Mouse (Mus musculus): ENCODE measurements at regions not wholly inside any gene's neighbourhood (a gene's known extent, or its start where the extent isn't known, plus 50 kb on each side); places are given as distances from the start of the nearest gene placed in this dataset.

DNA sequence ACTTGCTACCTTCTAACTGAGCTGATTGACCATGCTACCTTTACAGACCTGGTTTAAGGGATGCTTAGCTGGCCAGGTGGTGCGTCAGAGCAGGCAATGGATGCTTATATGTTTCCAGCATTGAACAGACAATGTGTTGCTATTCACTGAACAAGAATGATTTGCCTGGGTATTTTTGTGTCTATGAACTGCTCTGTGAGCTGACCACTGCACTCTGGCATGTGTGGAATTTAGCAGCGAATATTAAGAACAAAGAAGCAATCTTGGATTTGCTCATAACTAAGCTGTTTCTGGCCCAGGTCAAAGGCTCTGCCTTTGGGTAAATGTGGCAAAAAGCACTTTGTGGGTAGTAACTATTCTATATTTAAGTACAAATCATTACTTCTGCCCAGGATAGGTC is 58.3 kb upstream of the Ccdc39 start:
- peak; percentile 22 for DNase-seq (ENCODE audit: low read depth)

DNA sequence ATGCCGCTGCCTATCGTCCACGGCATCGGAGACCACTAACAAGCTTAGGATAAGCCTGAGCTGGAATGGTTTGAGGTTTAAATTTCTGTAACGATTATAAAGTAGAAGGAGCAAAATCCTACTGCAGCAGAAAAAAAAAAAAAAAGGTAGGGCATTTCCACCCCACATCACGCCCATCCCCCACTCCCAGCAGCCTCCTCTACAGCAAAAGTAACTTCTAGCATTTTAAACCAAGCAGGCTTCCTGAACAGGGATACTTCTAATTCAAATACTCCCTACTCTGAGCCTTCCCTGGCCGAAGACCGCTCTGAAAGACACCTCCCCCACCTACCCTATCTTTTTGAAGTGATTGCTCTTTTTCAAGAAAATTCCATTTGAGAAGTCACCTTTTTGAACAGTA is 59.2 kb upstream of the Ccdc39 start:
- DNase-seq (ENCODE audit: low read depth) = no peak

DNA sequence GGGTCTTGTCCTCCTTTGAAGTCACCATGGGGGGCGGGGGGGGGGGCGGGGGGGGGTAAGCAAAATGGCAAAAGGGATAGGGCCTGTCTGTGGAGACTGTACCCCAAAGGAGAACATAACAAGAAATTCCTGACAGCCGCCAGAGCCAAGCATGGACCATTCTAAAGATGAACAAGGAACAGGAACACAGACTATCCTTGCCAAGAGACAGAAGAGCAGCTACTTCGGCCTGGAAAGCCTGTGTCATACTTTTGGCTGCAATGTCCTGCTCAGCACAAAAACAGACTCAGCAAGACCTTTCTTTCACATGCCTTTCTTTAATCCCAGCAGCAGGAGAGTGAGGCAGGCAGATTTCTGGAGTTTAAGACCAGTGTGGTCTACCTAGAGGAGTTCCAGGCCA is 59.7 kb upstream of the Ccdc39 start:
- no peak for DNase-seq (ENCODE audit: low read depth)

DNA sequence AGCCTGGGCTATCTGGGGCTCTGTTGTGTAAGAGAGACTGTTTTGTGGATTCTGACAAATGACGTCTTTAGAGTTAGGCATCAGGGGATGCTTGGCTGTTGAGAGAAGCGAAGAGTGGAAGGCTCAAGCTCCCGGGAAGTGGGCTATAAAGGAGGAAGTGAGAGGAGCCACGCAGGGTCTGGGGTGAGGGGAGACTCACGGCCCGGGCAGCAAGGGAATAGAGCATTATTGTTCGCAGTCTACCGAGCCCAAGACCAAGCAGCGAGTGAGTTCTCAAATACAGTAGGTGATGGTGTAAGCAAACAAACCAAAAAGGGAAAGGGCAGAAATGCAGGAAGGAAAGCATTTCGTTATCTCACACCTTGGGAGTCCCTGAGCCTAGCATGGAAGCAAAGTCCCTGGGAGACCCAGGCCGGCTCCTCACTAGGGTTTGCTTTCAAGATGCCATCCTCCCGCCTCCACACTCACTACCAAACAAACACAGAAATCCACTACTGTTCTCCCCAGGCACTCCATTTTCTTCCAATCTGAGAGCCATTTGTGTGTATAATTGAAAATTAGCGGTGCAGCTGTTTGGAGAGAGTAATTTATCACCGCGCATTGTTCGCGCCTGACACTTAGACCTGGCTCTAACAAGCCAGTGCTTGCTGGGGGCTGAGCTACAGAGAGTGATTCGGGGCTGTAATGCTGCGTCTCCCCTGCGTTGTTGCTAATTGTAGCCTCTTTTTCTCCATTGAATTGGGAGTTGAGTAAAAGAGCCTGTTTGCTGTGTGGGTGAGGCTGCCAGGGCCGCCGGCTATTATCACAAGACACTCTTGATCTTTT is 61.0 kb upstream of the Ccdc39 start:
- DNase-seq (ENCODE audit: low read depth) = no peak

DNA sequence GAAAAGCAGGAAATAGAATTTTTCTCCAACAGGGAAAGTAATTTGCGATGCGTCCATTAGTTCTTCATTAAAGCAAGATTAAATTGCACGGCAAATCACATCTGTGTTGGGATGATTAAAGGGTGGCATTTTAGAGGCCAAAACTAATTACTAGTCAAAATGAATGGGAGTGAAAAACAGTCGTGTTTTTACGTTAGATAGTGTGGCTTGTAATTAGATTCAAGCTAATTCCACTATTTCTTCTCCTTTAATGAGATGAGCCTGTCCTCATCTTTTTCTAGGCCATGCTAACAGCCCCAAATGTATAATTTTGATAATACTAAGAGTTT is 61.5 kb upstream of the Ccdc39 start:
- no peak for DNase-seq (ENCODE audit: low read depth)

DNA sequence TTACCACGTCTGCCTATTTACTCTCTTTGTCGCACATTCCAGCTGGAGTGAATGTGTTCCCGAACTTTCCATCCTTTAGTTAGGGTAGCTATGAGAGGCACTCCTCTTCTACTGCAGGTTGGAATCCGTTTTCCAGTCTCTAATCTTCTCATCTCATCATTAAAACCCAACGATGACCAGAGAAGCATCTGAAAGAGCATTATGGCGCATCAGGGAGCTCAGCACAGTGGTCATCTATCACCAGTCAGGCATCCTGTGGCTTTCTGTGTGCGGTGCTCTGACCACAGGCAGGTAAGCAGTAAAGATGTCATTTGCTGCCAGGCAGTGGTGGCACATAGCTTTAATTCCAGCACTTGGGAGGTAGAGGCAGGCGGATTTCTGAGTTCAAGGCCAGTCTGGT is 63.0 kb upstream of the Ccdc39 start:
- DNase-seq (ENCODE audit: low read depth) = no peak

DNA sequence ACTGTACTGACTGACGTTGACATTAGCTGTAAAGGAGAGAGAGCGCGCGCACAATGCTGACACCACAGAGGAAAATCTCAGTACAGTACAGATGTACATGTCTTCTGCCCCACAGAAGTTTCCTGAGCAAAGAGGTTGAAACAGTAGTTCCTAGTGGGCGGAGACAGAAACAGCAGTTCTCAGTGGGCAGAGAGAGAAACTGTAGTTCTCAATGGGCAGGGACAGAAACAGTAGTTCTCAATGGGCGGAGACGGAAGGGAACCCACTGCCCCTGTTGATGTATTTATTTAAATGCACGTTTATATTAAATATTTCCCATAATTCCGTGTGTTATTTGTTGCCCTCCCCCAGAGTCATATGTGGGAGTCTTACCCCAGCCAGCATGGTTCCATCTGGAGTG is 67.4 kb upstream of the Ccdc39 start:
- no peak for DNase-seq (ENCODE audit: low read depth)

GRCm38 (mm10) chr3:33913470-33913869 is 69.4 kb upstream of the Ccdc39 start:
- no peak for DNase-seq (ENCODE audit: low read depth)

- DNase-seq (ENCODE audit: low read depth) = peak; percentile 6
Observed at GRCm38 (mm10) chr3:33914386-33914785, 70.3 kb upstream of the Ccdc39 start.

GRCm38 (mm10) chr3:33915777-33916176 is 71.7 kb upstream of the Ccdc39 start:
- DNase-seq (ENCODE audit: low read depth) = no peak

DNA sequence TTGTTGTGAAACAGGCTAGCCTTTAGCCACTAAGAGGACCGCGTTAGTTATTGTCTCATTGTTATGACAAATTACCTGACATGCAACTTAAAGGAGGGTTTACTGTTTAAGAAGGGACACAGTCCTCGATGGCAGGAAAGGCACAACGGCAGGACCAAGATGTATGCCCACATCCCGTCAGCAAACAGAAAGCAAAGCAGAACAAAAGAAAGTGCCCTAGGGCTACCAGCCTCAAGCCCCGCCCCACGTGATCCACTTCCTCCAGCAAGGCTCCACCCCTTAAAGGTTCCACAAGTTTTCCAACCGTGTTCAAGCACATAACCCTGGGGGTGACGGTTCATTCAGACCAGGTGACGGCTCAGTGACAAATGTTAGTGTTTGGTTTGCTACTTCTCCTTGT is 72.2 kb upstream of the Ccdc39 start:
- no peak for DNase-seq (ENCODE audit: low read depth)

GRCm38 (mm10) chr3:33916818-33917217 is 72.7 kb upstream of the Ccdc39 start:
- DNase-seq (ENCODE audit: low read depth) = no peak

DNA sequence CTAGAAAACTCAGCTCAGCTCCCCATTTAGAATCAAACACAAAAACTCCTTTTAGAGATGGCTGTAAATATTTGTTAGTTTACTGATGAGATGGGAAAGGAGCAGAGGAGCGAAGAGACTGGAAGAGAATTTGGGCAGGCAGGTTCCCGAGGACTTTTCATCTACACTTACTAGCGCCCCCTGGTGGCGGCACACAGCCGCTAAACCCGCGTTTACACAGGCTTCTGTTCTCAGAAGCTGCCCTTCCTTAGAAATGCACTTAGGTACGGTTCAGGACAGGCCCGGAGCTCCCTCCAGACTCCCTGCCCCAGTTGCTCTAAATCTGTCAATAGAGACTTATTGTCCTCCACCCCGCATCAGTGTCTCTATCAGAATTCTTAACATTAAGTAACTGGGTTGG is 74.7 kb upstream of the Ccdc39 start:
- peak; percentile 84 for DNase-seq (ENCODE audit: low read depth)

DNA sequence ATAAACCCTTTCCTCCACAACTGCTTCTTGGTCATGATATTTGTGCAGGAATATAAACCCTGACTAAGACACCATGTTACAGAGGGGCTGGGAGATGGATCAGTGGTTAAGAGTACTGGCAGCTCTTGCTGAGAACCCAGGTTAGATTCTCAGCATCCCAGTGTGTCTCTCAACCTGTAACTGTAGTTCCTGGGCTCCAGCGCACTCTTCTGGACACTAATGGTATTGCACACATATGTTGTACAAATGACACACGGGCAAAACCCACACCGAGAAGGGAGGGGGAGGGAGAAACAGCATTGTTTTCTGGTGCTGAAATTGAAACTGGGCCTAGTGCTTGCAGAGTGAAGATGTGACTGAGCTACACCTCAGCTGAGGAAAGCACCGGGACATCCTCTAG is 81.0 kb upstream of the Ccdc39 start:
- no peak for DNase-seq (ENCODE audit: low read depth)

DNA sequence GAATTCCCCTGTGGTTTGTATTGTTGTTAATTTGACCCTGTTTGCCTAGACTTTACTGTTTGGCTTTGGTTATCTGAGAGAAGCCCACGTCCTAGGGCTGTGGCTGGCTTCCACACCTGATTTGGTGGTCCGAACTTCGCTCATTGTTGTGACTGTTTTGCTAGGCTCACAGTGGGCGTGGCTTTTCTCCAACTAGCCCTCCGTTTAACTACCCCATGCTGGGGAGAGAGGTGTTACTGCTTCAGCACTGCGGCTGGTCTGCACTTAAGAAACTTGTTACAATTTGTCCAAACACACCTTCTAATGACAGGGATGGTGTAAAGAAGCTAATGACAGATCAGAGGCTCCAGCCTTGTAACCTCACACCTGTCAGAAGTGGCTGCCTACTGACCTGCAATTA is 64.7 kb upstream of the Fxr1 start:
- no peak for DNase-seq (ENCODE audit: low read depth)

- DNase-seq (ENCODE audit: low read depth) = peak; percentile 87
Observed at GRCm38 (mm10) chr3:33955854-33956624, 63.7 kb upstream of the Fxr1 start.

- DNase-seq (ENCODE audit: low read depth) = no peak
Observed at GRCm38 (mm10) chr3:33956625-33957023, 63.1 kb upstream of the Fxr1 start.

GRCm38 (mm10) chr3:33957676-33958075 is 62.1 kb upstream of the Fxr1 start:
- DNase-seq (ENCODE audit: low read depth) = no peak

GRCm38 (mm10) chr3:33958216-33958615 is 61.5 kb upstream of the Fxr1 start:
- DNase-seq (ENCODE audit: low read depth) = no peak

DNA sequence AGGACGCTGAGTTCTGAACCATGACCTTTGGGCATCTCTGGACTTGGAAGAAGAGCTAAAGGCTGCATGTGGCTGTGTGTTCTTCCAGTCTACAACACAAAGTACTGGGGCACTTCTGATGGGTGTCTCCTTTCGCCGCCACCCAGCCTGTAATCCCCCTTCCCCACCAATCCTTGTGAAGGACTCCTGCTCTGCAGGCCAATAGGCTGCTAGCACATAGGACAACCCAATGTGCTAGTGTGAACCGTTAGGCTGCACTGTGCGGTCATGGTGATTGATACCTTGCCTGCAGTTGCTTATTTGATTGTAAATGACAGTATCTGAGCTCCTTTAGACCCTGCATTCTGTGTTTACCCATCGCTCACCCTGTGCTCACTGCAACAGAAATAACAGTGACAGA is 59.5 kb upstream of the Fxr1 start:
- no peak for DNase-seq (ENCODE audit: low read depth)

DNA sequence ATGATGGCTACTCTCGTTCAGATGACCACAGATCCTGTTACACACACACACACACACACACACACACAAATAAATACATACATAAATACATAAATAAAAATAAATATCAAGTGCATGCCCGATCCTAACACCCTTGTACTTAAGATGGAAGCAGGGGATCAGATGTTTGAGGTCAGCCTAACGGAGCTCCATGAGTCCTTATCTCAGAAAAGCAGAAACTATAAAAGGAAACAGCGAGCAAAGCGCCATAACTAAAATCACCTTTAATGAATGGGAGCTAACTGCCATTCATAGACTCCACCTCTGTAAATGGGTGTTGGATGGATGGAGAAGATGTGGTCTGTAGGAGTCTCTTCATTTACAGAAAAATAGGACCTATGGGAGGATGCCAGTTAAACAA is 56.8 kb upstream of the Fxr1 start:
- DNase-seq (ENCODE audit: low read depth) = no peak

- peak; percentile 3 for DNase-seq (ENCODE audit: low read depth)
Observed at GRCm38 (mm10) chr3:33967184-33967583, 52.6 kb upstream of the Fxr1 start.
